Mouse (Mus musculus): ENCODE results near the gene Pcyt2. TPM values are rescaled to one million over a fixed set of nuclear protein-coding genes. Genes with fewer than 3 reads are reported as not detected.

Gene Pcyt2
- total and polyA plus RNA-seq, 3 experiments: 86.7 to 87.3 TPM; not detected in 1

DNA sequence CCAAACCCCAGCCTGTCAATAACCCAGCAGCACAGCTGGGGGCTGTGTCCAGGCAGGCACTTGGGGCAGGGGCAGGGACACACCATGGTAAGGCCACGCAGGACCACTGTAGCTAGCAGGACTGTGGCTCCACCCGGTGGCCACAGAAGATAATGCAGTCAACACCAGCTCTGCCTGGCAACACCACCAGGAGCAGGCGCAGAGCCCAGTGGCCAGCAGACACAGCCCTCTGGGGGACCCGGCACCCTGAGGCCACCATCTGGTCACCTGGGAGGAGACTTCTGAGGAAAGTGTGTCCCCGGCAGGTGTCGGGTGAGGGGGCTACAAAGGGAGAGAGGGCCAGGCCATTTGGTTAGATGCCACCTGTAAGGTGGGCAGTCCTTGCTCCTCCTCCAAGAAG lies 5.0 kb downstream of the Pcyt2 start:
- peaks cover 23% of the 10 kb centered on the region for H3K79me2 ChIP-seq (ENCODE audit: control insufficient read depth, insufficient read depth, low read length, poor library complexity)
- no peak overlapping the region for H3K4me3 ChIP-seq (ENCODE audit: control insufficient read depth in 1 of 2, insufficient read depth in 1 of 2, low read depth in 2 of 2, low read length in 2 of 2)
- H3K4me1 ChIP-seq (ENCODE audit: control insufficient read depth in 1 of 2, insufficient read depth in 2 of 2, low read length in 2 of 2): peaks cover 0 to 7% of the 10 kb centered on the region in 2 experiments; a peak in 3 of 4 replicates
- no peaks in the 10 kb centered on the region for H3K9me3 ChIP-seq (replicated peaks; ENCODE audit: insufficient read depth, low read length)
- H3K9ac ChIP-seq (ENCODE audit: control insufficient read depth, low read depth, low read length, poor library complexity, severe bottlenecking): no peak overlapping the region
- H3K36me3 ChIP-seq (ENCODE audit: control insufficient read depth in 1 of 2, insufficient read depth in 2 of 2, low read length in 2 of 2): peaks cover 1 to 4% of the 10 kb centered on the region in 2 experiments
- H3K27ac ChIP-seq (ENCODE audit: control insufficient read depth, low read depth, low read length): no peak overlapping the region
- no peaks in the 10 kb centered on the region for H3K27me3 ChIP-seq (ENCODE audit: control insufficient read depth in 1 of 2, insufficient read depth in 2 of 2, low read length in 2 of 2)
- TF ChIP-seq USF1 (IDR thresholded peaks at IDR 0.05; ENCODE audit: low read depth, low read length) (no peak), MAX (IDR thresholded peaks at IDR 0.05; ENCODE audit: low read length) (no peak), USF2 (IDR thresholded peaks at IDR 0.05; ENCODE audit: borderline replicate concordance in 1 of 2, insufficient read depth in 1 of 2, low read depth in 1 of 2, low read length in 2 of 2) (no peak), GATA1 (IDR thresholded peaks at IDR 0.05; ENCODE audit: low read depth, low read length) (no peak), CTCF (IDR thresholded peaks at IDR 0.05 in 2 of 3, conservative IDR thresholded peaks at IDR 0.05 in 1 of 3; ENCODE audit: control insufficient read depth in 1 of 3, insufficient read depth in 1 of 3, low read depth in 2 of 3, low read length in 3 of 3, poor library complexity in 1 of 3, severe bottlenecking in 1 of 3) (peak; percentile 86 to 94 (median 89)), SIN3A (IDR thresholded peaks at IDR 0.05; ENCODE audit: low read length) (0 out of 2 replicates have a peak, but pooled peaks have one; percentile 38), ZNF384 (IDR thresholded peaks at IDR 0.05; ENCODE audit: low read depth, low read length) (no peak), ZMIZ1 (IDR thresholded peaks at IDR 0.05; ENCODE audit: low read depth, low read length) (peak; percentile 30; the same call in 1 of the 2 replicates), RAD21 (IDR thresholded peaks at IDR 0.05; ENCODE audit: low read depth, low read length) (peak; percentile 85), MAZ (IDR thresholded peaks at IDR 0.05; ENCODE audit: low read depth, low read length) (no peak), BHLHE40 (IDR thresholded peaks at IDR 0.05; ENCODE audit: borderline replicate concordance, low read depth, low read length) (peak; percentile 32; the same call in 1 of the 2 replicates), SMC3 (IDR thresholded peaks at IDR 0.05; ENCODE audit: low read depth, low read length) (peak; percentile 90), MYB (IDR thresholded peaks at IDR 0.05; ENCODE audit: low read depth, low read length) (no peak), HCFC1 (IDR thresholded peaks at IDR 0.05; ENCODE audit: low read depth, low read length) (0 out of 2 replicates have a peak, but pooled peaks have one; percentile 20), ZC3H11A (IDR thresholded peaks at IDR 0.05; ENCODE audit: low read depth, low read length) (peak; percentile 84)
- DNase-seq (ENCODE audit: low read depth, low spot score): peak; percentile 79

DNA sequence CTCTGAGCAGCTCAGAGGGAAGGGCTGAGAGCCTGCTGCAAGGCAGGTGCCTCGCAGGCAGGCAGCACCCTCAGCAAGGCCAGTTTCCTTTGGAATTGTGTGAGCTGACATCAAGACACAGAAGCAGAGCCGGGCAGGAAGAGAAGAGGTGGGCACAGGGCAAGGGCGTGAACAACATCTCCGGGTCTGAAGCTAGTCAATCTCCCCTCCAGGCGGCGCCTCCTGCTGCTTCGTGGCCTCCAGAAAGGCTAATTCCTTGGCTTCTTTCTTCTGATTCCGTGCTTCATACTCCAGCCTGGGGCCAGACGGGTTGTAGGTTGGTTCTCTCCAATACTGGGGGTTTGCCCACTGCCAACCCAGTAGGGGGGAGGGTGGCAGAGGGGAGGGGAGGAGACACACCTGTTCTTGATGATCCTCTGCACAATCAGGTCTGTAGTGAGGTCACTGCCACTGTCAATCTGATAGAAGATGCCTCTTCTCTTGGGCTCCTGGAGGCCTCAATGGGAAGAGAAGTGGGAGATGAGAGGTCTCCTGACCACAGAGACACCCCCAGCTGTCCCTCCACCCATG lies 7.2 kb downstream of the Pcyt2 start:
- DNase-seq (ENCODE audit: low read depth, low spot score): no peak
- Histone ChIP-seq H3K4me1 (ENCODE audit: control insufficient read depth in 1 of 2, insufficient read depth in 2 of 2, low read length in 2 of 2) (no peaks in the 10 kb centered on the region), H3K36me3 (ENCODE audit: control insufficient read depth in 1 of 2, insufficient read depth in 2 of 2, low read length in 2 of 2) (peaks cover 0 to 1% of the 10 kb centered on the region in 2 experiments; a peak in 2 of 4 replicates), H3K9me3 (replicated peaks; ENCODE audit: insufficient read depth, low read length) (no peaks in the 10 kb centered on the region), H3K9ac (ENCODE audit: control insufficient read depth, low read depth, low read length, poor library complexity, severe bottlenecking) (no peak overlapping the region), H3K79me2 (ENCODE audit: control insufficient read depth, insufficient read depth, low read length, poor library complexity) (peaks cover 5% of the 10 kb centered on the region; the same call in 1 of the 2 replicates), H3K27ac (ENCODE audit: control insufficient read depth, low read depth, low read length) (no peak overlapping the region), H3K4me3 (ENCODE audit: control insufficient read depth in 1 of 2, insufficient read depth in 1 of 2, low read depth in 2 of 2, low read length in 2 of 2) (no peak overlapping the region), H3K27me3 (ENCODE audit: control insufficient read depth in 1 of 2, insufficient read depth in 2 of 2, low read length in 2 of 2) (no peaks in the 10 kb centered on the region)
- TF ChIP-seq CHD1 (IDR thresholded peaks at IDR 0.05; ENCODE audit: low read depth, low read length) (no peak), MYB (IDR thresholded peaks at IDR 0.05; ENCODE audit: low read depth, low read length) (no peak), MXI1 (IDR thresholded peaks at IDR 0.05; ENCODE audit: low read depth, low read length) (no peak), CHD2 (IDR thresholded peaks at IDR 0.05; ENCODE audit: low read length) (no peak), MAZ (IDR thresholded peaks at IDR 0.05; ENCODE audit: low read depth, low read length) (no peak), MYC (IDR thresholded peaks at IDR 0.05; ENCODE audit: low read depth, low read length) (no peak), ELF1 (IDR thresholded peaks at IDR 0.05; ENCODE audit: low read depth, low read length) (no peak), NRF1 (IDR thresholded peaks at IDR 0.05; ENCODE audit: insufficient read depth, low read depth, low read length, poor library complexity, severe bottlenecking) (no peak), POLR2AphosphoS2 (IDR thresholded peaks at IDR 0.05; ENCODE audit: low read length) (no peak; the same call in 1 of the 2 replicates)

All from MEL (cell line).